In the genomic region with DNA sequence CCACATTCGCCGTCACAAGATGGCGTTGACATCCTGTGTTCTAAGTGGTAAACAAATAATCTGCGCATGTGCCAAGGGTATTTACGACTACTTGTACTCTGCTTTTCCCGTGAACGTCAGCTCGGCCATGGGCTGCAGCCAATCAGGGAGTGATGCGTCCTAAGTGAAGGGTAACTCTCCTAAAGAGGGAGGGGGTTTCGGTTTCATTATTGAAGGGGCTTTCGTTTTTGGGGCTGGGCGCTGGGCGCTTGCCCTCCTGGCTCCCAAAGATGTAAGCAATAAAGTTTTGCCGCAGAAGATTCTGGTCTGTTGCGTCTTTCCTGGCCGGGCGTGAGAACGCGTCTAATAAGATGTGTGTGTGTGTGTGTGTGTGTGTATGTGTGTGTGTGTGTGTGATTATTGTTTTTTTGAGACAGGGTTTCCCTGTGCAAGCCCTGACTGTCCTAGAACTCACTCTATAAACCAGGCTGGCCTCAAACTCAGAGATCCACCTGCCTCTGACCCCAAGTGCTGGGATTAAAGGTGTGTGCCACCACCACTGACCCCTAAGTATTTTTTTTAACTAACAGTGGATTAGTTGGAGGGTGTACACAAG, we compare ENCODE assay signal across 9 mouse cellular contexts. TPM values are rescaled to one million over a fixed set of nuclear protein-coding genes. Genes with fewer than 3 reads are reported as not detected.
DNase-seq lines count a peak whose midpoint lies in the region; ATAC-seq and TF ChIP-seq lines count a peak whose summit lies in the region.
"Not testable (repeated sequence)": the region's sequence is repeated elsewhere in the genome, so short reads cannot be mapped to it uniquely, and the experiment has no call there.
"Had no signal": no experiment of that assay in that cellular context is flagged by ENCODE, and none has a peak within 500 bp of the region (broad histone marks: within the 10 kb centered on the region; RNA-seq: fewer than 3 reads in every experiment).

No protein-coding gene starts in this region.

- intact Hi-C loops in gastrocnemius, adult 2 months (cut with DNase I) = not testable (repeated sequence)

- WGBS in heart, embryonic 15.5 days = 76% methylated on average over 19 of the region's 19 CpGs
- whole genome bisulfite sequencing in kidney, adult 2 months = 63% methylated on average over 19 of the region's 19 CpGs
- WGBS in liver, embryonic 13.5 days (ENCODE audit: insufficient replicate concordance) = 49% methylated on average over 15 of the region's 19 CpGs
- 80% methylated on average over 17 of the region's 19 CpGs for WGBS in lung, adult 2 months
- WGBS in olfactory bulb, adult 2 months = 75% methylated on average over 18 of the region's 19 CpGs

- not testable (repeated sequence) for H3K9ac ChIP-seq in heart, embryonic 15.5 days; liver, embryonic 13.5 days

- TF ChIP-seq POLR2A in kidney, adult 2 months (IDR thresholded peaks at IDR 0.05; ENCODE audit: low read depth, low read length); lung, adult 2 months (IDR thresholded peaks at IDR 0.05; ENCODE audit: borderline replicate concordance, extremely low read depth, low read depth, low read length); olfactory bulb, adult 2 months (IDR thresholded peaks at IDR 0.05; ENCODE audit: insufficient read depth, low read depth, low read length): not testable (repeated sequence)

- peak; percentile 64 for ATAC-seq in CD4-positive, CD25-positive, alpha-beta regulatory T cell, adult 4 months
- ATAC-seq in heart, embryonic 15.5 days (replicated peaks; ENCODE audit: insufficient number of reproducible peaks, insufficient read depth, low FRiP score, low read depth) = not testable (repeated sequence)
- ATAC-seq in liver, embryonic 13.5 days (ENCODE audit: low read depth) = peak; percentile 66

- DNase-seq in gastrocnemius, adult 2 months; kidney, adult 2 months; liver, embryonic 13.5 days; lung, adult 2 months: not testable (repeated sequence)

- H3K4me1 ChIP-seq in heart, embryonic 15.5 days (replicated peaks); kidney, adult 2 months (ENCODE audit: control insufficient read depth, insufficient read depth, low read length); lung, adult 2 months (ENCODE audit: control insufficient read depth, insufficient read depth, low read length); olfactory bulb, adult 2 months (ENCODE audit: control insufficient read depth, insufficient read depth, low read length): not testable (repeated sequence)
- peaks cover 16% of the 10 kb centered on the region for H3K4me1 ChIP-seq in liver, embryonic 13.5 days (replicated peaks)

- H3K27me3 ChIP-seq in heart, embryonic 15.5 days; kidney, adult 2 months (replicated peaks; ENCODE audit: control insufficient read depth, insufficient read depth, low read length); liver, embryonic 13.5 days: not testable (repeated sequence)

- not testable (repeated sequence) for H3K4me3 ChIP-seq in gastrocnemius, adult 2 months; heart, embryonic 15.5 days
- H3K4me3 ChIP-seq in kidney, adult 2 months (ENCODE audit: insufficient read depth, low read depth, low read length) = peak overlapping the region; percentile 41; the same call in 1 of the 2 replicates
- H3K4me3 ChIP-seq in liver, embryonic 13.5 days (replicated peaks) = peak overlapping the region; percentile 40
- H3K4me3 ChIP-seq in lung, adult 2 months (replicated peaks; ENCODE audit: extremely low read depth, low read depth, low read length) = peak overlapping the region; percentile 38
- peak overlapping the region; percentile 27 for H3K4me3 ChIP-seq in olfactory bulb, adult 2 months (ENCODE audit: insufficient read depth, low read depth, low read length)

- not testable (repeated sequence) for H3K36me3 ChIP-seq in heart, embryonic 15.5 days; kidney, adult 2 months (ENCODE audit: control insufficient read depth, insufficient read depth, low read length); liver, embryonic 13.5 days

- H3K4me2 ChIP-seq in heart, embryonic 15.5 days = peak overlapping the region; percentile 29; the same call in 1 of the 2 replicates
- peak overlapping the region; percentile 34 for H3K4me2 ChIP-seq in liver, embryonic 13.5 days

- not testable (repeated sequence) for TF ChIP-seq CTCF in gastrocnemius, adult 2 months (IDR thresholded peaks at IDR 0.05); kidney, adult 2 months (conservative IDR thresholded peaks at IDR 0.05; ENCODE audit: insufficient read depth, insufficient read length, low read depth, low read length); lung, adult 2 months (IDR thresholded peaks at IDR 0.05; ENCODE audit: insufficient read depth, low read length); olfactory bulb, adult 2 months (IDR thresholded peaks at IDR 0.05; ENCODE audit: insufficient read depth, low read depth, low read length)

- peak overlapping the region; percentile 54; the same call in 1 of the 2 replicates for H3K27ac ChIP-seq in gastrocnemius, adult 2 months
- H3K27ac ChIP-seq in heart, embryonic 15.5 days; liver, embryonic 13.5 days; olfactory bulb, adult 2 months (ENCODE audit: insufficient read depth, low read depth, low read length): not testable (repeated sequence)
- peak overlapping the region; percentile 45; the same call in 1 of the 2 replicates for H3K27ac ChIP-seq in kidney, adult 2 months (ENCODE audit: insufficient read depth, low read depth, low read length)

- H3K9me3 ChIP-seq in heart, embryonic 15.5 days (replicated peaks); liver, embryonic 13.5 days (replicated peaks): not testable (repeated sequence)

RNA-seq across cellular contexts. Expression of a gene that starts 20.5 kb away (rescaled TPM):
- 10 to 100 TPM; 15.7 to 28.5 TPM for polyA plus RNA-seq in CD4-positive, CD25-positive, alpha-beta regulatory T cell, adult 4 months (2017; shearing (Covaris generic))
- under 1 TPM; 0.53 to 0.71 TPM for total RNA-seq in gastrocnemius, adult 2 months (2021)
- 1.1 and 2.4 TPM in 2 replicates for polyA plus RNA-seq in heart, embryonic 15.5 days (2015; fragmentation: Nextera tagmentation; extraction: Ambion mirVana)
- polyA plus RNA-seq in kidney, adult 2 months (2012; rRNA removed) = 2.4 and 4.8 TPM in 2 replicates
- 0.28 and 0.31 TPM in 2 replicates for polyA plus RNA-seq in liver, embryonic 13.5 days (2015; fragmentation: Nextera tagmentation; extraction: Ambion mirVana)
- 8.0 and 8.3 TPM in 2 replicates for polyA plus RNA-seq in lung, adult 2 months (2012; rRNA removed)
- not detected in 2 replicates for polyA plus RNA-seq in olfactory bulb, adult 2 months (2012; ENCODE audit: insufficient read depth, insufficient read length, low replicate concordance, missing spikeins)
- total RNA-seq: G1E; megakaryocyte, adult 5-6 weeks had no signal
- polyA plus RNA-seq: G1E had no signal

RNA-seq across cellular contexts. Expression of a gene that starts 20.8 kb away (rescaled TPM):
- polyA plus RNA-seq in CD4-positive, CD25-positive, alpha-beta regulatory T cell, adult 4 months (2017; shearing (Covaris generic)) = 10 to 100 TPM; 16.1 to 17.6 TPM
- 10 to 100 TPM; 29.7 to 53.7 TPM for total RNA-seq in gastrocnemius, adult 2 months (2021)
- polyA plus RNA-seq in heart, embryonic 15.5 days (2015; fragmentation: Nextera tagmentation; extraction: Ambion mirVana) = 20.0 and 22.5 TPM in 2 replicates
- polyA plus RNA-seq in kidney, adult 2 months (2012; rRNA removed) = 149 and 173 TPM in 2 replicates
- polyA plus RNA-seq in liver, embryonic 13.5 days (2015; fragmentation: Nextera tagmentation; extraction: Ambion mirVana) = 20.9 and 22.4 TPM in 2 replicates
- 29.7 and 52.6 TPM in 2 replicates for polyA plus RNA-seq in lung, adult 2 months (2012; rRNA removed)
- not detected in 2 replicates for polyA plus RNA-seq in olfactory bulb, adult 2 months (2012; ENCODE audit: insufficient read depth, insufficient read length, low replicate concordance, missing spikeins)

RNA-seq across cellular contexts. Expression of a gene that starts 54.0 kb away (rescaled TPM):
- polyA plus RNA-seq in CD4-positive, CD25-positive, alpha-beta regulatory T cell, adult 4 months (2017; shearing (Covaris generic)) = 10 to 100 TPM; 10.7 to 16.9 TPM
- total RNA-seq in gastrocnemius, adult 2 months (2021) = 1 to 10 TPM; 5.7 to 6.4 TPM
- polyA plus RNA-seq in heart, embryonic 15.5 days (2015; fragmentation: Nextera tagmentation; extraction: Ambion mirVana) = 20.0 and 26.9 TPM in 2 replicates
- 248 and 308 TPM in 2 replicates for polyA plus RNA-seq in kidney, adult 2 months (2012; rRNA removed)
- 67.3 and 68.2 TPM in 2 replicates for polyA plus RNA-seq in liver, embryonic 13.5 days (2015; fragmentation: Nextera tagmentation; extraction: Ambion mirVana)
- polyA plus RNA-seq in lung, adult 2 months (2012; rRNA removed) = 32.7 and 35.4 TPM in 2 replicates
- polyA plus RNA-seq in olfactory bulb, adult 2 months (2012; ENCODE audit: insufficient read depth, insufficient read length, low replicate concordance, missing spikeins) = not detected in 2 replicates
